ENCODE assay signal across 22 mouse cellular contexts in the genomic region with DNA sequence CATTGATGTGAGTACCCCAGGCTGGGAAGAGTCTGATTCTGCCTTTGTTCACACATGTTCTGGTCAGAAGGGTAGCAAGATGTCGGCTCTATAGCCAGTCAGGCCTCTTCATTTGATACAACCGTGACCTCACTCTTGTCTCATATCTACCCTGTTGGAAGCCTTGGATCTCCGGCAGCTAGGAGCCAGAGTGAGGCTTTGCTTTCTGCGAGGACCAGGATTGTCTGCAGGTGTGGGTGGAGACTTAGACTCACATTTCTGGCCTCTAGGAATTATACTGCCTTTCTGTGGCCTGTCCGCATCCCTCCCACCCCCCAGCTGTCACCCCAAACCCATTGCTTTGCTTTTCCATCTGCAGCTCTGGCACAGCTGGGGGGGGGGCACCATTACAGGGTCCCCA. TPM values are rescaled to one million over a fixed set of nuclear protein-coding genes. Genes with fewer than 3 reads are reported as not detected.
A peak's percentile ranks its signal among the peaks of the same experiment; 100 is the strongest.
DNase-seq lines count a peak whose midpoint lies in the region; ATAC-seq and TF ChIP-seq lines count a peak whose summit lies in the region.
"Had no signal": no experiment of that assay in that cellular context is flagged by ENCODE, and none has a peak within 500 bp of the region (broad histone marks: within the 10 kb centered on the region; RNA-seq: fewer than 3 reads in every experiment).

No protein-coding gene starts in this region.

- 55% methylated on average over 5 of the region's 5 CpGs for WGBS in midbrain, embryonic 14.5 days
- WGBS in midbrain, embryonic 15.5 days: 52% methylated on average over 5 of the region's 5 CpGs
- 51% methylated on average over 5 of the region's 5 CpGs for WGBS in hindbrain, embryonic 13.5 days
- 47% methylated on average over 5 of the region's 5 CpGs for WGBS in limb, embryonic 14.5 days

- H3K4me1 ChIP-seq in midbrain, embryonic 14.5 days (ENCODE audit: control insufficient read depth, insufficient read depth, low read length): peaks cover 12% of the 10 kb centered on the region; the same call in 1 of the 2 replicates
- peaks cover 16% of the 10 kb centered on the region for H3K4me1 ChIP-seq in midbrain, embryonic 15.5 days
- peaks cover 36% of the 10 kb centered on the region for H3K4me1 ChIP-seq in hindbrain, embryonic 13.5 days (replicated peaks)
- peaks cover 11% of the 10 kb centered on the region; the same call in 1 of the 2 replicates for H3K4me1 ChIP-seq in limb, embryonic 14.5 days (ENCODE audit: control insufficient read depth, insufficient read depth, low read length)

- ATAC-seq in midbrain, embryonic 14.5 days (ENCODE audit: low FRiP score, low TSS enrichment): no peak
- ATAC-seq in midbrain, embryonic 15.5 days (replicated peaks): no peak
- ATAC-seq in hindbrain, embryonic 13.5 days (ENCODE audit: low FRiP score): no peak
- ATAC-seq in limb, embryonic 14.5 days (ENCODE audit: low FRiP score, low read depth): no peak
- ATAC-seq: activated CD4-positive, CD25-positive, alpha-beta regulatory T cell, adult 4 months; intestine, embryonic 16.5 days; liver, postnatal 0 days had no signal

- intact Hi-C loops in left cerebral cortex, postnatal 10 days (cut with DNase I): no loop called here

- H3K9ac ChIP-seq in midbrain, embryonic 14.5 days (replicated peaks; ENCODE audit: low read length): no peak overlapping the region
- no peak overlapping the region for H3K9ac ChIP-seq in midbrain, embryonic 15.5 days
- no peak overlapping the region for H3K9ac ChIP-seq in hindbrain, embryonic 13.5 days
- H3K9ac ChIP-seq in limb, embryonic 14.5 days (ENCODE audit: low read depth, low read length, severe bottlenecking): no peak overlapping the region
- H3K9ac ChIP-seq: forebrain, embryonic 12.5 days; liver, postnatal 0 days; midbrain, embryonic 12.5 days; stomach, embryonic 15.5 days had no signal

- H3K4me2 ChIP-seq in midbrain, embryonic 14.5 days (ENCODE audit: low read length): no peak overlapping the region
- no peak overlapping the region for H3K4me2 ChIP-seq in midbrain, embryonic 15.5 days
- no peak overlapping the region for H3K4me2 ChIP-seq in hindbrain, embryonic 13.5 days
- peak overlapping the region; percentile 67 for H3K4me2 ChIP-seq in limb, embryonic 14.5 days (replicated peaks; ENCODE audit: low read depth, low read length, severe bottlenecking)
- H3K4me2 ChIP-seq: forebrain, embryonic 12.5 days; midbrain, embryonic 12.5 days; stomach, embryonic 15.5 days had no signal

- H3K4me3 ChIP-seq in midbrain, embryonic 14.5 days (replicated peaks; ENCODE audit: low read depth, low read length): no peak overlapping the region
- H3K4me3 ChIP-seq in midbrain, embryonic 15.5 days: no peak overlapping the region
- no peak overlapping the region for H3K4me3 ChIP-seq in hindbrain, embryonic 13.5 days
- peak overlapping the region; percentile 52 for H3K4me3 ChIP-seq in limb, embryonic 14.5 days (replicated peaks; ENCODE audit: low read length)
- H3K4me3 ChIP-seq: forebrain, embryonic 12.5 days; heart, adult 2 months; midbrain, embryonic 12.5 days; stomach, embryonic 15.5 days had no signal

- 0 out of 2 replicates have a peak overlapping the region, but pooled peaks have one; percentile 5 for H3K27ac ChIP-seq in midbrain, embryonic 14.5 days (replicated peaks; ENCODE audit: low read depth, low read length)
- H3K27ac ChIP-seq in midbrain, embryonic 15.5 days: no peak overlapping the region
- peak overlapping the region; percentile 81; the same call in 1 of the 2 replicates for H3K27ac ChIP-seq in hindbrain, embryonic 13.5 days
- H3K27ac ChIP-seq in limb, embryonic 14.5 days (replicated peaks; ENCODE audit: low read depth, low read length): peak overlapping the region; percentile 86; the same call in 1 of the 2 replicates
- H3K27ac ChIP-seq: forebrain, embryonic 12.5 days; heart, adult 2 months; midbrain, embryonic 12.5 days had no signal

- H3K9me3 ChIP-seq in midbrain, embryonic 14.5 days (ENCODE audit: control insufficient read depth, low read length): no peaks in the 10 kb centered on the region
- H3K9me3 ChIP-seq in midbrain, embryonic 15.5 days: no peaks in the 10 kb centered on the region
- no peaks in the 10 kb centered on the region for H3K9me3 ChIP-seq in hindbrain, embryonic 13.5 days
- no peaks in the 10 kb centered on the region for H3K9me3 ChIP-seq in limb, embryonic 14.5 days (ENCODE audit: control insufficient read depth, low read length)
- H3K9me3 ChIP-seq: forebrain, embryonic 12.5 days; midbrain, embryonic 12.5 days; stomach, embryonic 15.5 days had no signal

- H3K36me3 ChIP-seq in midbrain, embryonic 14.5 days (ENCODE audit: control insufficient read depth, insufficient read depth, low read length): no peaks in the 10 kb centered on the region
- no peaks in the 10 kb centered on the region for H3K36me3 ChIP-seq in midbrain, embryonic 15.5 days (replicated peaks)
- peaks cover 2% of the 10 kb centered on the region; the same call in 1 of the 2 replicates for H3K36me3 ChIP-seq in hindbrain, embryonic 13.5 days
- H3K36me3 ChIP-seq in limb, embryonic 14.5 days (ENCODE audit: control insufficient read depth, insufficient read depth, low read length): peaks cover 26% of the 10 kb centered on the region
- H3K36me3 ChIP-seq: forebrain, embryonic 12.5 days; midbrain, embryonic 12.5 days; stomach, embryonic 15.5 days had no signal

- peaks cover 9% of the 10 kb centered on the region; the same call in 1 of the 2 replicates for H3K27me3 ChIP-seq in midbrain, embryonic 14.5 days (ENCODE audit: control insufficient read depth, insufficient read depth, low read length)
- peaks cover 4% of the 10 kb centered on the region; the same call in 1 of the 2 replicates for H3K27me3 ChIP-seq in midbrain, embryonic 15.5 days (replicated peaks)
- peaks cover 31% of the 10 kb centered on the region for H3K27me3 ChIP-seq in hindbrain, embryonic 13.5 days
- peaks cover 22% of the 10 kb centered on the region; the same call in 1 of the 2 replicates for H3K27me3 ChIP-seq in limb, embryonic 14.5 days (ENCODE audit: control insufficient read depth, insufficient read depth, low read length)

- TF ChIP-seq POLR2A in limb, embryonic 14.5 days (IDR thresholded peaks at IDR 0.05; ENCODE audit: borderline replicate concordance, extremely low read depth, insufficient read depth, insufficient read length): no peak

- no peak for DNase-seq in midbrain, embryonic 14.5 days
- DNase-seq in ZHBTc4 (ENCODE audit: low read depth, low spot score): peak; percentile 35
- no peak for DNase-seq in limb, embryonic 14.5 days (ENCODE audit: low spot score)
- no peak for DNase-seq in embryo, embryonic 11 days
- no peak for DNase-seq in left cerebral cortex, postnatal 10 days (ENCODE audit: extremely low spot score in 1 of 2, low spot score in 2 of 2)
- no peak for DNase-seq in layer of hippocampus, postnatal 36 days
- DNase-seq: adrenal gland, postnatal 36 days; cerebellum, adult 9-11 months; heart, adult 2 months; heart, postnatal 10 days; kidney, postnatal 14 days; layer of hippocampus, adult 9-11 months; left cerebral cortex, postnatal 4 days; liver, postnatal 0 days; thymus, postnatal 36 days had no signal

RNA-seq across cellular contexts. Expression of a gene that starts 3.3 kb away (rescaled TPM):
- 8.3 and 10.9 TPM in 2 replicates for polyA plus RNA-seq in midbrain, embryonic 14.5 days (2014; fragmentation: Nextera tagmentation; extraction: Ambion mirVana)
- polyA plus RNA-seq in midbrain, embryonic 15.5 days (2015; fragmentation: Nextera tagmentation; extraction: Ambion mirVana): 18.2 and 19.4 TPM in 2 replicates
- 12.9 and 14.4 TPM in 2 replicates for polyA plus RNA-seq in hindbrain, embryonic 13.5 days (2015; fragmentation: Nextera tagmentation; extraction: Ambion mirVana)
- 248 and 256 TPM in 2 replicates for polyA plus RNA-seq in limb, embryonic 14.5 days (2012; rRNA removed)
- polyA plus RNA-seq in limb, embryonic 14.5 days (2014; fragmentation: Nextera tagmentation; extraction: Ambion mirVana): 83.8 and 87.5 TPM in 2 replicates
- 10 to 100 TPM; 12.9 to 14.6 TPM for total RNA-seq in left cerebral cortex, postnatal 10 days (2021)
- 1 to 10 TPM; 2.5 to 4.1 TPM for total RNA-seq in layer of hippocampus, postnatal 36 days (2021)
- total RNA-seq: heart, adult 2 months had no signal
- polyA plus RNA-seq: activated CD4-positive, CD25-positive, alpha-beta regulatory T cell, adult 4 months had no signal

RNA-seq across cellular contexts. Expression of a gene that starts 25.4 kb away (rescaled TPM):
- 47.5 and 52.0 TPM in 2 replicates for polyA plus RNA-seq in midbrain, embryonic 14.5 days (2014; fragmentation: Nextera tagmentation; extraction: Ambion mirVana)
- polyA plus RNA-seq in midbrain, embryonic 15.5 days (2015; fragmentation: Nextera tagmentation; extraction: Ambion mirVana): 45.1 and 46.6 TPM in 2 replicates
- 36.7 and 36.8 TPM in 2 replicates for polyA plus RNA-seq in hindbrain, embryonic 13.5 days (2015; fragmentation: Nextera tagmentation; extraction: Ambion mirVana)
- polyA plus RNA-seq in limb, embryonic 14.5 days (2012; rRNA removed): 19.8 and 21.7 TPM in 2 replicates
- polyA plus RNA-seq in limb, embryonic 14.5 days (2014; fragmentation: Nextera tagmentation; extraction: Ambion mirVana): 17.3 and 19.7 TPM in 2 replicates
- 100 to 1,000 TPM; 145 to 148 TPM for total RNA-seq in left cerebral cortex, postnatal 10 days (2021)
- total RNA-seq in layer of hippocampus, postnatal 36 days (2021): 100 to 1,000 TPM; 149 to 155 TPM

RNA-seq across cellular contexts. Expression of a gene that starts 55.6 kb away (rescaled TPM):
- 17.0 and 21.7 TPM in 2 replicates for polyA plus RNA-seq in midbrain, embryonic 14.5 days (2014; fragmentation: Nextera tagmentation; extraction: Ambion mirVana)
- polyA plus RNA-seq in midbrain, embryonic 15.5 days (2015; fragmentation: Nextera tagmentation; extraction: Ambion mirVana): 22.2 and 22.5 TPM in 2 replicates
- 28.4 and 28.7 TPM in 2 replicates for polyA plus RNA-seq in hindbrain, embryonic 13.5 days (2015; fragmentation: Nextera tagmentation; extraction: Ambion mirVana)
- polyA plus RNA-seq in limb, embryonic 14.5 days (2012; rRNA removed): 19.0 TPM in 2 replicates
- polyA plus RNA-seq in limb, embryonic 14.5 days (2014; fragmentation: Nextera tagmentation; extraction: Ambion mirVana): 19.0 and 22.6 TPM in 2 replicates
- 10 to 100 TPM; 21.8 to 21.9 TPM for total RNA-seq in left cerebral cortex, postnatal 10 days (2021)
- total RNA-seq in layer of hippocampus, postnatal 36 days (2021): 10 to 100 TPM; 23.1 to 26.3 TPM
